Mouse (Mus musculus) forebrain, embryonic 10.5 days (tissue): ENCODE results near the gene D17Wsu92e. TPM values are rescaled to one million over a fixed set of nuclear protein-coding genes. Genes with fewer than 3 reads are reported as not detected.

Source experiments
- DNase-seq: peaks from one replicate; pipeline ENCODE4 v3.0.0-alpha.2; 2017; ENCODE audit warnings: low spot score; ENCODE audit errors: extremely low spot score
- H3K27ac ChIP-seq: fragments of 300-500 bp; sonication (generic); 2 replicates; pipeline ENCODE4 v1.5.1; 2016; ENCODE audit warnings: mild to moderate bottlenecking
- H3K27me3 ChIP-seq: fragments of 300-500 bp; sonication (generic); 2 replicates; pipeline ENCODE4 v1.6.1; 2016; ENCODE audit warnings: mild to moderate bottlenecking; ENCODE audit not compliant: poor library complexity, severe bottlenecking
- H3K36me3 ChIP-seq: fragments of 300-500 bp; sonication (generic); replicated peaks from 2 replicates; pipeline ENCODE4 v1.6.1; 2016; ENCODE audit warnings: mild to moderate bottlenecking, moderate library complexity
- H3K4me1 ChIP-seq: fragments of 300-500 bp; sonication (generic); 2 replicates; pipeline ENCODE4 v1.6.1; 2016
- H3K4me3 ChIP-seq: fragments of 300-500 bp; sonication (generic); 2 replicates; pipeline ENCODE4 v1.5.1; 2016; ENCODE audit warnings: mild to moderate bottlenecking, moderate library complexity
- H3K9me3 ChIP-seq: fragments of 300-500 bp; sonication (generic); 2 replicates; pipeline ENCODE4 v1.6.1; 2016; ENCODE audit warnings: mild to moderate bottlenecking, moderate library complexity
- WGBS: fragments of 180-500 bp; shearing (Covaris S2); methylation state at CpG from one replicate; pipeline ENCODE4 v1.1.7; 2016; 5-methylcytosine and 5-hydroxymethylcytosine counted together
- polyA plus RNA-seq: library from polyadenylated mRNA; unstranded; fragments of >200 nt; fragmentation: Nextera tagmentation; extraction: Ambion mirVana; gene quantifications from 2 replicates; pipeline ENCODE4 v1.2.1, GENCODE M21; 2016

D17Wsu92e gene
- polyA plus RNA-seq, 1 experiment from 2014 or later, result 12.4 TPM

GRCm38 (mm10) chr17:27830411-27830810 is 10.0 kb upstream of the D17Wsu92e start:
- Histone ChIP-seq H3K4me3 (no peak overlapping the region), H3K4me1 (peaks cover 24% of the 10 kb centered on the region), H3K9me3 (no peaks in the 10 kb centered on the region), H3K27me3 (no peaks in the 10 kb centered on the region), H3K36me3 (no peaks in the 10 kb centered on the region), H3K27ac (no peak overlapping the region)
- WGBS, result 48% methylated on average over 7 of the region's 7 CpGs
- DNase-seq, result no peak

- Histone ChIP-seq H3K27me3 (no peaks in the 10 kb centered on the region), H3K4me3 (peak overlapping the region; percentile 50), H3K4me1 (peaks cover 24% of the 10 kb centered on the region), H3K27ac (peak overlapping the region; percentile 70), H3K9me3 (no peaks in the 10 kb centered on the region), H3K36me3 (no peaks in the 10 kb centered on the region)
- WGBS, result 25% methylated on average over 6 of the region's 6 CpGs
- DNase-seq, result no peak
Observed at GRCm38 (mm10) chr17:27827511-27827910, 7.1 kb upstream of the D17Wsu92e start.

GRCm38 (mm10) chr17:27826908-27827383 is 6.5 kb upstream of the D17Wsu92e start:
- H3K36me3 ChIP-seq, result no peaks in the 10 kb centered on the region
- DNase-seq, result peak; percentile 40
- WGBS, result 0% methylated on average over 8 of the region's 9 CpGs
- no peaks in the 10 kb centered on the region for H3K9me3 ChIP-seq
- peak overlapping the region; percentile 84 for H3K27ac ChIP-seq
- peaks cover 24% of the 10 kb centered on the region for H3K4me1 ChIP-seq
- no peaks in the 10 kb centered on the region for H3K27me3 ChIP-seq
- peak overlapping the region; percentile 50 for H3K4me3 ChIP-seq

- H3K4me1 ChIP-seq, result peaks cover 28% of the 10 kb centered on the region
- WGBS, result 5% methylated on average over 22 of the region's 22 CpGs
- DNase-seq, result peak; percentile 56
- H3K9me3 ChIP-seq, result no peaks in the 10 kb centered on the region
- peak overlapping the region; percentile 84 for H3K27ac ChIP-seq
- H3K36me3 ChIP-seq, result no peaks in the 10 kb centered on the region
- peak overlapping the region; percentile 50 for H3K4me3 ChIP-seq
- H3K27me3 ChIP-seq, result no peaks in the 10 kb centered on the region
Observed at GRCm38 (mm10) chr17:27825984-27826905, 5.8 kb upstream of the D17Wsu92e start.

- peak overlapping the region; percentile 50; the same call in 1 of the 2 replicates for H3K4me3 ChIP-seq
- H3K9me3 ChIP-seq, result no peaks in the 10 kb centered on the region
- no peak overlapping the region for H3K27ac ChIP-seq
- 39% methylated on average over 3 of the region's 3 CpGs for WGBS
- no peaks in the 10 kb centered on the region for H3K36me3 ChIP-seq
- no peaks in the 10 kb centered on the region for H3K27me3 ChIP-seq
- no peak for DNase-seq
- peaks cover 33% of the 10 kb centered on the region for H3K4me1 ChIP-seq
Observed at GRCm38 (mm10) chr17:27825539-27825938, 5.1 kb upstream of the D17Wsu92e start.

GRCm38 (mm10) chr17:27824941-27825340 is 4.5 kb upstream of the D17Wsu92e start:
- WGBS, result 80% methylated on average over 1 of the region's 1 CpGs

GRCm38 (mm10) chr17:27823142-27823905 is 2.9 kb upstream of the D17Wsu92e start:
- 83% methylated on average over 9 of the region's 9 CpGs for WGBS
- no peaks in the 10 kb centered on the region for H3K9me3 ChIP-seq
- no peak overlapping the region for H3K27ac ChIP-seq
- H3K4me1 ChIP-seq, result peaks cover 50% of the 10 kb centered on the region
- DNase-seq, result no peak
- H3K36me3 ChIP-seq, result no peaks in the 10 kb centered on the region
- H3K4me3 ChIP-seq, result no peak overlapping the region
- no peaks in the 10 kb centered on the region for H3K27me3 ChIP-seq

More at GRCm38 (mm10) chr17:27824941-27825340, 4.5 kb upstream of the D17Wsu92e start:
- Histone ChIP-seq H3K27me3 (no peaks in the 10 kb centered on the region), H3K27ac (no peak overlapping the region), H3K4me1 (peaks cover 33% of the 10 kb centered on the region), H3K4me3 (no peak overlapping the region), H3K9me3 (no peaks in the 10 kb centered on the region), H3K36me3 (no peaks in the 10 kb centered on the region)
- no peak for DNase-seq

- peak overlapping the region; percentile 100 for H3K4me3 ChIP-seq
- no peak for DNase-seq
- no peaks in the 10 kb centered on the region for H3K9me3 ChIP-seq
- peak overlapping the region; percentile 93 for H3K27ac ChIP-seq
- H3K4me1 ChIP-seq, result peaks cover 44% of the 10 kb centered on the region
- WGBS, result 70% methylated on average over 9 of the region's 9 CpGs
- no peaks in the 10 kb centered on the region for H3K36me3 ChIP-seq
- H3K27me3 ChIP-seq, result no peaks in the 10 kb centered on the region
Observed at GRCm38 (mm10) chr17:27821407-27822338, 1.2 kb upstream of the D17Wsu92e start.

GRCm38 (mm10) chr17:27819971-27820567 is 379 bp downstream of the D17Wsu92e start:
- Histone ChIP-seq H3K27ac (peak overlapping the region; percentile 93), H3K9me3 (no peaks in the 10 kb centered on the region), H3K27me3 (no peaks in the 10 kb centered on the region), H3K4me3 (peak overlapping the region; percentile 100), H3K4me1 (peaks cover 32% of the 10 kb centered on the region), H3K36me3 (no peaks in the 10 kb centered on the region)
- no peak for DNase-seq
- WGBS, result under 1% methylated on average over 57 of the region's 62 CpGs

GRCm38 (mm10) chr17:27819521-27819970 is 902 bp downstream of the D17Wsu92e start:
- Histone ChIP-seq H3K27ac (peak overlapping the region; percentile 93), H3K4me3 (peak overlapping the region; percentile 100), H3K36me3 (no peaks in the 10 kb centered on the region), H3K9me3 (no peaks in the 10 kb centered on the region), H3K27me3 (no peaks in the 10 kb centered on the region), H3K4me1 (peaks cover 32% of the 10 kb centered on the region)
- WGBS, result 1% methylated on average over 20 of the region's 20 CpGs
- DNase-seq, result no peak

GRCm38 (mm10) chr17:27819011-27819410 is 1.4 kb downstream of the D17Wsu92e start:
- H3K36me3 ChIP-seq, result no peaks in the 10 kb centered on the region
- H3K4me3 ChIP-seq, result peak overlapping the region; percentile 100
- no peaks in the 10 kb centered on the region for H3K27me3 ChIP-seq
- 25% methylated on average over 7 of the region's 7 CpGs for WGBS
- no peak for DNase-seq
- no peaks in the 10 kb centered on the region for H3K9me3 ChIP-seq
- H3K4me1 ChIP-seq, result peaks cover 32% of the 10 kb centered on the region
- no peak overlapping the region for H3K27ac ChIP-seq
